ENCODE assay signal across 8 mouse cellular contexts in the genomic region with DNA sequence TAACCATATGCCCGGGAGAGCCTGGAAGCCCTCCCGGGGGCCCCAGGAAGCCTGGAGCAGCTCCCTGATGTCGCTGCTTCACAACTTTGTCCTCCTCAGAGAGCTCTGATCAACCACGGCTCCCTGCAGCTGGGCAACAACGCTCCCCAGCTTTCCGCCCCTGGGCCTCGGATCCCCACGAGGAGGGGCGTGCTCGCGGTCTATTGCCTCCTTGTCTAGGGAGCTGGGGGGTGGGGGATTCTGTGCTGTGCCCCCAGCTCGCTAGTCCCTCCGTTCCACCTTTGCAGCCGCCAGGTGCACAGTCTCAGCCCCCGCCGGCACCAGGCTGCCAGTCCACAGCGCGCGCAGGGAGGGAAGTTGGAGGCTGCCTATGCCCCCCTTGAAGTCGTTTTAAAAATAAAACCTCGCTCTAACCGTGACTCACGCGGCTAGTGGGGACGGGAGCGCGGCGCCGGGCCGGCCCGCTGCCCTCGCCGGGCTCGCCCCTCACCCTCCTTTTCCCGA. TPM values are rescaled to one million over a fixed set of nuclear protein-coding genes. Genes with fewer than 3 reads are reported as not detected.
A peak's percentile ranks its signal among the peaks of the same experiment; 100 is the strongest.
DNase-seq lines count a peak whose midpoint lies in the region; ATAC-seq lines count a peak whose summit lies in the region.

No protein-coding gene starts in this region.

- H3K9ac ChIP-seq in kidney, embryonic 16.5 days (replicated peaks; ENCODE audit: low read length) = peak overlapping the region; percentile 76
- no peak overlapping the region for H3K9ac ChIP-seq in liver, embryonic 15.5 days

- H3K4me3 ChIP-seq in kidney, embryonic 16.5 days (ENCODE audit: low read length) = peak overlapping the region; percentile 73
- peak overlapping the region; percentile 48 for H3K4me3 ChIP-seq in liver, embryonic 15.5 days (replicated peaks)

- 0 out of 2 replicates have a peak overlapping the region, but pooled peaks have one; percentile 14 for H3K27ac ChIP-seq in kidney, embryonic 16.5 days (ENCODE audit: low read length)
- H3K27ac ChIP-seq in liver, embryonic 15.5 days (replicated peaks) = no peak overlapping the region

- no peaks in the 10 kb centered on the region for H3K36me3 ChIP-seq in kidney, embryonic 16.5 days (ENCODE audit: insufficient read depth, low read length)
- H3K36me3 ChIP-seq in liver, embryonic 15.5 days (replicated peaks) = no peaks in the 10 kb centered on the region

- DNase-seq in kidney, postnatal 25 days = no peak
- DNase-seq in cerebellum, postnatal 36 days = peak; percentile 39 to 43
- peak; percentile 61 for DNase-seq in testis, postnatal 10 days (ENCODE audit: low spot score)
- DNase-seq in lung, postnatal 10 days = no peak
- no peak for DNase-seq in spleen, postnatal 36 days (ENCODE audit: low spot score in 2 of 2)

- WGBS in kidney, embryonic 16.5 days = 0% methylated on average over 35 of the region's 35 CpGs
- under 1% methylated on average over 35 of the region's 35 CpGs for whole genome bisulfite sequencing in liver, embryonic 15.5 days (ENCODE audit: insufficient replicate concordance)

- no peaks in the 10 kb centered on the region for H3K9me3 ChIP-seq in kidney, embryonic 16.5 days (ENCODE audit: low read length)
- no peaks in the 10 kb centered on the region for H3K9me3 ChIP-seq in liver, embryonic 15.5 days (replicated peaks)

- peaks cover 37% of the 10 kb centered on the region for H3K4me1 ChIP-seq in kidney, embryonic 16.5 days (ENCODE audit: insufficient read depth, low read length)
- peaks cover 20% of the 10 kb centered on the region for H3K4me1 ChIP-seq in liver, embryonic 15.5 days (replicated peaks)

- ATAC-seq in kidney, embryonic 16.5 days (ENCODE audit: low FRiP score, low TSS enrichment) = 0 out of 2 replicates have a peak, but pooled peaks have one; percentile 7
- ATAC-seq in granulocyte monocyte progenitor cell, adult 5-6 weeks (replicated peaks; ENCODE audit: poor library complexity, severe bottlenecking) = peak; percentile 34
- ATAC-seq in liver, embryonic 15.5 days (ENCODE audit: insufficient read depth) = no peak

- peak overlapping the region; percentile 99 for H3K4me2 ChIP-seq in kidney, embryonic 16.5 days (replicated peaks; ENCODE audit: low read depth, low read length)
- H3K4me2 ChIP-seq in liver, embryonic 15.5 days = peak overlapping the region; percentile 69

- peaks cover 51% of the 10 kb centered on the region for H3K27me3 ChIP-seq in kidney, embryonic 16.5 days (ENCODE audit: insufficient read depth, low read length)
- H3K27me3 ChIP-seq in liver, embryonic 15.5 days = peaks cover 96% of the 10 kb centered on the region

RNA-seq across cellular contexts. Expression of gene Otub1, which starts 41.2 kb away (rescaled TPM):
- polyA plus RNA-seq in kidney, embryonic 16.5 days (2015; fragmentation: Nextera tagmentation; extraction: Ambion mirVana) = 231 and 241 TPM in 2 replicates
- total RNA-seq in granulocyte monocyte progenitor cell, adult 5-6 weeks (2014; fragmentation: Nextera tagmentation) = 61.0 and 61.2 TPM in 2 replicates
- total RNA-seq in granulocyte monocyte progenitor cell, adult 5-6 weeks (2017) = 63.0 and 69.0 TPM in 2 replicates
- 53.7 and 58.4 TPM in 2 replicates for polyA plus RNA-seq in liver, embryonic 15.5 days (2015; fragmentation: Nextera tagmentation; extraction: Ambion mirVana)

RNA-seq across cellular contexts. Expression of gene Cox8a, which starts 52.5 kb away (rescaled TPM):
- polyA plus RNA-seq in kidney, embryonic 16.5 days (2015; fragmentation: Nextera tagmentation; extraction: Ambion mirVana) = 1,116 and 1,175 TPM in 2 replicates
- total RNA-seq in granulocyte monocyte progenitor cell, adult 5-6 weeks (2014; fragmentation: Nextera tagmentation) = 854 and 878 TPM in 2 replicates
- 563 and 615 TPM in 2 replicates for total RNA-seq in granulocyte monocyte progenitor cell, adult 5-6 weeks (2017)
- polyA plus RNA-seq in liver, embryonic 15.5 days (2015; fragmentation: Nextera tagmentation; extraction: Ambion mirVana) = 485 and 535 TPM in 2 replicates

RNA-seq across cellular contexts. Expression of gene Flrt1, which starts 59.3 kb away (rescaled TPM):
- 5.4 and 6.8 TPM in 2 replicates for polyA plus RNA-seq in kidney, embryonic 16.5 days (2015; fragmentation: Nextera tagmentation; extraction: Ambion mirVana)
- total RNA-seq in granulocyte monocyte progenitor cell, adult 5-6 weeks (2014; fragmentation: Nextera tagmentation) = not detected in 2 replicates
- not detected in 2 replicates for total RNA-seq in granulocyte monocyte progenitor cell, adult 5-6 weeks (2017)
- polyA plus RNA-seq in liver, embryonic 15.5 days (2015; fragmentation: Nextera tagmentation; extraction: Ambion mirVana) = 0.17 TPM in 2 replicates

Comparison
In these comparisons a context has a peak if more than half of its experiments do, and no peak if none do; other contexts are left out.
1. DNase-seq: peak in cerebellum, postnatal 36 days (2 of 2) and testis, postnatal 10 days (single experiment); none in kidney, postnatal 25 days (0 of 2), lung, postnatal 10 days (single experiment) and spleen, postnatal 36 days (0 of 2).